Mouse (Mus musculus): ENCODE data around the gene Vtcn1.

DNA sequence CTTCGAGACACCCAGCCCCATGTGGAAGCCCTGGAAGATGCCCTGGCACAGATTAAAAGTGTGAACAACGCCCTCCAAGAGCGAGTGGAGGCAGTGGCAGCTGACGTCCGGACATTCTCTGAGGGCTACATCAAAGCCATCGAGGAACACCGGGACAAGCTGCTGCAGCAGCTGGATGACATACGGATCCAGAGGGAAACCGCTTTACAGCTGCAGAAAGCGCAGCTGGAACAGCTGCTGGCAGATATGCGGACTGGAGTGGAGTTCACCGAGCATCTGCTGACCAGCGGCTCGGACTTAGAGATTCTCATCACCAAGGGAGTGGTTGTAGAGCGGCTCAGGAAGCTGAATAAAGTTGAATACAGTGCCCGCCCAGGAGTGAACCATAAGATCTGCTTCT lies 99.9 kb downstream of the Vtcn1 start:
- TF ChIP-seq CTCF (IDR thresholded peaks at IDR 0.05) (no peak), EP300 (IDR thresholded peaks at IDR 0.05) (no peak)
